Mouse (Mus musculus): ENCODE measurements at regions not wholly inside any gene's neighbourhood (a gene's known extent, or its start where the extent isn't known, plus 50 kb on each side); places are given as distances from the start of the nearest gene placed in this dataset.
"Not testable (repeated sequence)": the region's sequence is repeated elsewhere in the genome, so short reads cannot be mapped to it uniquely, and the experiment has no call there.

DNA sequence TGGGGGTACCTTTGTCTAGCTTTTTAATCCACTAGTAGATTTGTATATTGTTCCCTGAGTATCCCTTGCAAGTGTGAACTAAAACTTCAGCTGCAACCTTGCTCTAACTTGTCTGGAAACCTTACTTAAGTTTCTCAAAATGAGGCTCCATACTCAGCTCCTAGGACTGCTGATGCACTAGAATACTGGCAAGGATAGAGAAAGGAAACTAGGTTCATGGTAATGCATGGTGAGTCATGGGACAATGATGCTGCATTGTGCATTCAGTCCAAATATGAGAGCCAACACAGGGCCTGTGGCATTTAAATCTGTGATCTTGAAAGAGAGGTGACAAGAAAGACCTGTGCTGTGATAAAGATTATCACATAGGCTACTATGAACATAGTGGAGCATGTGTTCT, 490.9 kb downstream of the Rpia start:
- not testable (repeated sequence) for TF ChIP-seq CTCF (conservative IDR thresholded peaks at IDR 0.05; ENCODE audit: insufficient read depth, insufficient read length, low read depth, low read length); POLR2A (IDR thresholded peaks at IDR 0.05; ENCODE audit: low read depth, low read length)

All from kidney, adult 2 months (tissue).